18 mouse cellular contexts compared by ENCODE assay signal in the genomic region with DNA sequence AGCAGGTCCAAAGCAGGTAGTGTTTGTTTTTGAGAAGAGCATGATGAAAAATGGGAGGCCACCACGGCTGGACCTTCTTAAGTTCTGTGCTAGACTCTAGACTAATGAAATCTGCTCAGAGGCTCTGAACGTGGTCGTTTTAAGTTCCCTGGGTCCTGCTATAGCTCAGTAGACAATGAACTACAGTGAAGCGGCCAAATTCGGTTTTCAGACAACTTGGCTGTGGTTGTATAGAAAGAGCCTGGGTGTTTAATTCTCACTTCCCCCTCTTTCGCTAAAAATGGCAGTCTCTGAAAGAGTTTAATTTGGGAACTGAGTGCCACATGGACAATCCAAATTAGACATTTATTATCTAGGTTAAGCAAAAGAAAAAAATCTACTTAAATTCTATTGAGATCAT.
DNase-seq lines count a peak whose midpoint lies in the region; ATAC-seq lines count a peak whose summit lies in the region.
"Had no signal": no experiment of that assay in that cellular context is flagged by ENCODE, and none has a peak within 500 bp of the region (broad histone marks: within the 10 kb centered on the region; RNA-seq: fewer than 3 reads in every experiment).

No protein-coding gene starts in this region.

- H3K27me3 ChIP-seq in liver, embryonic 12.5 days (replicated peaks) = no peaks in the 10 kb centered on the region
- H3K27me3 ChIP-seq: embryonic facial prominence, embryonic 12.5 days; heart, embryonic 15.5 days; intestine, embryonic 15.5 days had no signal

- no peaks in the 10 kb centered on the region for H3K9me3 ChIP-seq in liver, embryonic 12.5 days (replicated peaks)
- H3K9me3 ChIP-seq: embryonic facial prominence, embryonic 12.5 days; heart, embryonic 15.5 days; intestine, embryonic 15.5 days had no signal

- H3K36me3 ChIP-seq in liver, embryonic 12.5 days = no peaks in the 10 kb centered on the region
- H3K36me3 ChIP-seq: embryonic facial prominence, embryonic 12.5 days; heart, embryonic 15.5 days; intestine, embryonic 15.5 days had no signal

- ATAC-seq in frontal cortex, adult (ENCODE audit: low TSS enrichment) = peak; percentile 83
- no peak for ATAC-seq in liver, embryonic 12.5 days
- ATAC-seq: intestine, embryonic 15.5 days had no signal

- H3K9ac ChIP-seq in liver, embryonic 12.5 days = no peak overlapping the region
- H3K9ac ChIP-seq: embryonic facial prominence, embryonic 12.5 days; heart, embryonic 15.5 days; intestine, embryonic 15.5 days had no signal

- H3K4me1 ChIP-seq in liver, embryonic 12.5 days = no peaks in the 10 kb centered on the region
- H3K4me1 ChIP-seq: embryonic facial prominence, embryonic 12.5 days; heart, embryonic 15.5 days; intestine, embryonic 15.5 days had no signal

- no peak overlapping the region for H3K27ac ChIP-seq in liver, embryonic 12.5 days
- H3K27ac ChIP-seq: embryonic facial prominence, embryonic 12.5 days; heart, adult 2 months; heart, embryonic 15.5 days; intestine, embryonic 15.5 days; macrophage had no signal

- H3K4me3 ChIP-seq in liver, embryonic 12.5 days = no peak overlapping the region
- H3K4me3 ChIP-seq: embryonic facial prominence, embryonic 12.5 days; heart, adult 2 months; heart, embryonic 15.5 days; intestine, embryonic 15.5 days had no signal

- no peak for DNase-seq in frontal cortex, postnatal 14 days (ENCODE audit: low spot score in 2 of 2)
- peak; percentile 31 to 53 for DNase-seq in right cerebral cortex, adult 2 months (ENCODE audit: low spot score in 2 of 2)
- DNase-seq in right cerebral cortex, postnatal 4 days = no peak
- DNase-seq in left cerebral cortex, adult 9 months (ENCODE audit: low spot score in 2 of 2) = peak; percentile 54 to 69
- DNase-seq in heart, adult 11 months = no peak
- DNase-seq: adrenal gland, adult 8-10 months; cerebellum, adult 18-20 months; heart, adult 2 months; kidney, postnatal 4 days; lung, adult 2 months; thymus, postnatal 36 days had no signal

- no peak overlapping the region for H3K4me2 ChIP-seq in liver, embryonic 12.5 days
- H3K4me2 ChIP-seq: embryonic facial prominence, embryonic 12.5 days; heart, embryonic 15.5 days; intestine, embryonic 15.5 days; midbrain, embryonic 11.5 days had no signal

- 67% methylated on average over 6 of the region's 6 CpGs for WGBS in liver, embryonic 12.5 days (ENCODE audit: insufficient replicate concordance)

Comparison
In these comparisons a context has a peak if more than half of its experiments do, and no peak if none do; other contexts are left out.
1. DNase-seq: peak in right cerebral cortex, adult 2 months (2 of 2) and left cerebral cortex, adult 9 months (2 of 2); none in frontal cortex, postnatal 14 days (0 of 2), right cerebral cortex, postnatal 4 days (single experiment) and heart, adult 11 months (single experiment).